Mouse (Mus musculus) testis, adult 2 months (tissue): Measurements from ENCODE around the gene Ercc6l2.

Experiments
- CTCF ChIP-seq: fragments of 200-500 bp; IDR thresholded peaks from 2 replicates; pipeline ENCODE4 v1.5.1; 2012; ENCODE audit warnings: low read depth, mild to moderate bottlenecking, inconsistent platforms, low read length, moderate library complexity; ENCODE audit not compliant: control insufficient read depth, insufficient read depth, insufficient replicate concordance
- POLR2A ChIP-seq: fragments of 200-500 bp; IDR thresholded peaks from 2 replicates; pipeline ENCODE4 v1.6.1; 2012; ENCODE audit warnings: low read depth, mild to moderate bottlenecking, inconsistent platforms, low read length, moderate library complexity; ENCODE audit not compliant: control insufficient read depth

DNA sequence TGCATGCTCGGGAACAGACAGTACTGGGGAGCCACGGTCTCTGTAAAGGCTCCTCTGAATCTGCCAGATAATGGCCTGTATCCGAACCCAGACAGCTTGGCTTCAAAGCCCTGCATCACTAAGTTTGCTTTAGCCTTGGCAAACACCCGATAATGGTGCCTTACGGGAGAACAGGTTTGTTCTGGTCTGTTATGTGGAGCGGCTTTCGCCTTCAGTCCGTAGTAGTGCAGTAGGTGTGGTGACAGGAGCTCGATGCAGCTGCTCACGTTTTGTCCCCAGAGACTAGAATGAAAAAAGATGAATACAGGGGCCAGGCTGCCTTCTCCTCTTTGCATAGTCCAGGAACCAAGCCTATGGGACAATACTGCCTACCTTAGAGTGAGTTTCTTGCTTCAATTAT lies 115.5 kb downstream of the Ercc6l2 start:
- TF ChIP-seq CTCF (no peak), POLR2A (no peak)
